Mouse (Mus musculus) heart, adult 8-10 months (tissue): ENCODE data around the gene Gtdc1. TPM values are rescaled to one million over a fixed set of nuclear protein-coding genes. Genes with fewer than 3 reads are reported as not detected.

Experiments
- DNase-seq: peaks from one replicate; pipeline ENCODE4 v3.0.0; 2022; ENCODE audit warnings: low spot score
- total RNA-seq, 4 experiments: library from RNA; stranded (reverse); gene quantifications; 2 replicates each; pipeline ENCODE4 v1.2.4; 2022

Gtdc1 gene
- total RNA-seq, 4 experiments from 2014 or later = 16.5 to 21.4 (median 18.4) TPM

DNA sequence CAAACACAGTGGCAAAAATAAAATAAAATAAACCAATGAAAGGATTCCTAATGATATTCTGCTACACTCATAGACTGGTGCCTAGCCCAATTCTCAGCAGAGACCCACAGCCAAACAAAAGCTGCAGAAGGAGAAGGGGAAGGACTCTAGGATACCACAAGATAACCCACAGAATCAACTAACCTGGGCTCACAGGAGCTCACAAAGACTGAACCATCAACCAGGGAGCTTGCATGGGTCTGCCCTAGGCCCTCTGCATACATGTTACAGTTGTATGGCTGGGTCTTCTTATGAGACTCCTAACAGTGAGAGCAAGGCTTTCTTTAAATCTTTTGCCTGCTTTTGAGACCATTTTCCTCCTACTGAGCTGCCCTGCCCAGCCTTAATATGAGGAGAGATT is 2.8 kb downstream of the Gtdc1 start:
- no peak for DNase-seq

- DNase-seq = no peak
These were observed 4.2 kb downstream of the Gtdc1 start for GRCm38 (mm10) chr2:44923056-44923883.

- no peak for DNase-seq
These were observed 5.0 kb downstream of the Gtdc1 start for GRCm38 (mm10) chr2:44922500-44922899.

GRCm38 (mm10) chr2:44920471-44920870 is 7.0 kb downstream of the Gtdc1 start:
- DNase-seq = no peak

DNA sequence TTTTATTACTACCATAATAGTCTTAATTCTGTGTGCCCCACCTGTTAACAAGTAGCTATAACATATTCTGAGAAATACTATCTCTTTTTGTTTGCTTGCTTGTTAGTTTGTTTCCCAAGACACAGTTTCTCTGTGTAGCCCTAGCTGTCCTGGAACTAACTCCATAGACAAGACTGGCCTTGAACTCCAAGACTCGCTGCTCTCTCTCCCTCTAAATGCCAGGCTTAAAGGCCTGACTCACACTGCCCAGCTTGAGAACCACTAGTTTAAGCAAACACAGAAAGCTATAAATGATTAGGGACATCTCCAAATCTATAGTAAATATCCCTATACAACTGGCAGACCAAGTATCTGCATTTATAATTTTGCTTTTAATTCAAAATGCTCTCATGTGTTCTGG is 8.1 kb downstream of the Gtdc1 start:
- DNase-seq = no peak

- DNase-seq = no peak
These were observed 8.7 kb downstream of the Gtdc1 start for GRCm38 (mm10) chr2:44918737-44919136.

GRCm38 (mm10) chr2:44916286-44916685 is 11.2 kb downstream of the Gtdc1 start:
- DNase-seq = no peak

DNA sequence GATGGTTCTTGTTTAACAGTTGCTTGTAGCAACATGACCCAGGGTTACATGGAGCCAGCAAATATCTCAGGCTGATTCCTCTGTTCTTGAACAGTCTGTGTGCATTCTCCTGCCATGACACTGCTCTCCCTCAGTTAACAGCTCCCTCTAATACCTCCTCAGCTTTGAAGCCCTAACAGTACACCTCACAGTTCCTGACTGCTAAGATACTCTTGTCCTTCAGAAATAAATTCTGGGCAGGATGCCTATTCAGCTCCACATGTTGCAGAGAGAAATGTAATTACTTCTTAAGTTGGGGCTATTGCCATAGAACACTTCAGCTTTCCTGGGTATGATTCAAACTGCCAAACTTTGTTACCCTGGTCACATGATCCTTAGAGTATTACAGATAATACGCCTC is 29.7 kb downstream of the Gtdc1 start:
- peak; percentile 6 for DNase-seq

- no peak for DNase-seq
These were observed 53.7 kb downstream of the Gtdc1 start for GRCm38 (mm10) chr2:44873718-44874117.

GRCm38 (mm10) chr2:44864726-44865125 is 62.7 kb downstream of the Gtdc1 start:
- no peak for DNase-seq

DNA sequence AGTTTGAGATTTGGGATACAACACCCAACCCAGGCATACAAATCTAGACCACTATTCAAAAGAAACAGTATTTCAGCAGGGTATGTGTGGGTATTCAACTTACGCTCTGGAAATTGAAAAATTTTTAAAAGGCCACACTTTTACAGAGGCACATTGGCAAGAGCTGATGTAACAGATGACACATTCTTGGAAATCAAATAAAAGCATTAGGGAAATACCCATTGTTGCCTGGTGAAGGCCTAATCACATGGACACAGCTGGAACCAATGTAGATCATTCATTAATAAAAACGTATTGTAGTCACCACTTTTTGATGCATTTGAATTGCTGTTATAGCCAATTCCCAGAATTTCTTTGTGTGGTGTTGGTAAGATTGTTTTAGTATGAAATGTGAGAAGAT is 73.0 kb downstream of the Gtdc1 start:
- DNase-seq = no peak

DNA sequence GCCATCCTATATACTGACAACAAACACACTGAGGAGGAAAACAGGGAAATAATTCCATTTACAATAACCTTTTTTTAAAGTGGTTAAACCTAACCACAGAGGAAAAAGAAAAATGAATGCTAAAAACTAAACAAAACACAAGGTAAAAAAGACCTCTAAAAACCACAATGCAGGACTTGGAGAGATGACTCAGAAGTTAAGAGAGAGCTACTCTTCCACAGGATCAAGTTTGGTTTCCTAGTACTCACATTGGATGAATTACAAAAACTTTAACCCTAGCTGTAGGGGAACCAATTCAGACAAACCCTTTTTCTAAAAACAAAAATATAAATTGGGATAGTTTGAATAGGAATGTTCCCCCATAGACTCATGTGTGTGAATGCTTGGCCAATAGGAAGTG is 77.8 kb downstream of the Gtdc1 start:
- no peak for DNase-seq

DNA sequence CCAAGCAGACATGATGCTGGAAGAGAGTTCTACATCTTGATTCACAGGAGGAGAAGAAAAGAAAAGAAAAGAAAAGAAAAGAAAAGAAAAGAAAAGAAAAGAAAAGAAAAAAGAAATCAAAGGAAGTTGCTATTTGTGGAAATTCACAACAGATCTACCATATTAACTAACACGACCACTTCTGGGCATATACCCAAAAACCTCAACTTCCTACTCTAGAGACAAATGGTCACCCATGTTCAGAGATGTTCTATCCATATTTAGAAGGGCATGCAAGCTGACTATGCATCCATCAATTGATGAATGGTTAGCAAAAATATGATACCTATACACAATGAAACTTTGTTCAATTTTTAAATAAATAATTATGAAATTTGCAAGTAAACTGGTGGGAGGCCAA is 79.3 kb downstream of the Gtdc1 start:
- no peak for DNase-seq

DNA sequence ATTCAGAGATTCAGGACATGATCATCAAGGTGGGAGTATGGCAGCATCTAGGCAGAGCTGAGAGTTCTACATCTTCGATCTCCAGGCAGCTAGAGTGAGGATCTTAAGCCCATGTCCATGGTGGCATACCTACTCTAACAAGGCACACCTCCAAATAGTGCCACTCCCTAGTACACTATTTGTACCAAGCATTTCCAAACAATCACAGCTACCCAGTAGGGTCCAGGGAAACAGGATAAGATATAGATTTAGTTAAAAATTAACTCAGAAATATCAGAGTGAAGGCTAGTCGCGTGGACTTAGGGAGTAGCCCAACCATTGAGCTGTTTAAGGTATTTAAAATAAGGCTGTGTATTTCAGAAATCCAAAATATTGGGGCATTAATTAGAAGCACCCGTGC is 82.0 kb downstream of the Gtdc1 start:
- DNase-seq = no peak

- no peak for DNase-seq
These were observed 97.7 kb downstream of the Gtdc1 start for GRCm38 (mm10) chr2:44829753-44830152.

DNA sequence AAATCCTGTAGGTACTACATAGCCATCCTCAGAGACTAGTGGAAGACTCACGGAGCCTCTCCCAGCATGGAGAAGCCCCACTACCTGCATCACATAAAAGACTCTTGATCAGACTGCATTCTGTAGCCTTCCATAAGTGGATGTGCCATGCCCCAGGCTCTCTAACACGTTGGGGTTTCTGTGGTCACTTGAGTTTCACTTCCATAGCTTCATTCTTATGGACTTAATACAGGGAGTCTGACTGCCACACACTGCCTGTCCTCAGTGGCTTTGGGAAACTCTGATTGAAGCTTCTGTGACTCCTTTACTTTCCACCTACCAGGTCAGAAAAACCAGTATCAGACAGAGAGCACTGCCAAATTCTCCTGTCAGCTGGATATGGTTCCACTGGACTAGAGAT is 98.1 kb downstream of the Gtdc1 start:
- DNase-seq = no peak

GRCm38 (mm10) chr2:44826609-44827008 is 100.8 kb downstream of the Gtdc1 start:
- no peak for DNase-seq

GRCm38 (mm10) chr2:44817787-44818186 is 109.7 kb downstream of the Gtdc1 start:
- no peak for DNase-seq

GRCm38 (mm10) chr2:44813729-44814128 is 113.7 kb downstream of the Gtdc1 start:
- no peak for DNase-seq

GRCm38 (mm10) chr2:44804497-44804896 is 123.0 kb downstream of the Gtdc1 start:
- DNase-seq = no peak

- DNase-seq = no peak
These were observed 126.1 kb downstream of the Gtdc1 start for GRCm38 (mm10) chr2:44801361-44801760.

- DNase-seq = no peak
These were observed 135.6 kb downstream of the Gtdc1 start for GRCm38 (mm10) chr2:44791840-44792239.

DNA sequence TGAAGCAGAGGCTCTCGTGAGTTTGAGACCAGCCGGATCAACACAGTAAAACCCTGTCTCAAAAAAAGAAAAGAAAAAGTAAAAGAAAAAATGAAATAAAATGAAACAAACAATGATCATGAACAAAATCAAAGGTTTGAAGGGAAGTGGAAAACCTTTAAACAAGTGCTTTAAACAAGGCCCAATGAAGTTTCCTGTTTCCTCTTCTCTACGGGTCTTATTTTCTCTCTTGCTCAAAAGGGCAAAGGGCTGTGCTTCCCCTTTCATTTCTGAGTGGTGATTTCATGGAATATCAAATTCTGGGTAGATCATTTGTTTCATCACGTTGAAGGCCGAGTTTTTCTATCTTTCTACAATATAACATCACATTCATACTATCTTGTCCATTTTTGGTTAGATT is 136.3 kb downstream of the Gtdc1 start:
- DNase-seq = no peak

GRCm38 (mm10) chr2:44782746-44783145 is 144.7 kb downstream of the Gtdc1 start:
- no peak for DNase-seq
